Comparison of ENCODE assay signal across 1 mouse cellular context in genomic region chr9:107982681-107983346, GRCm38 (mm10).
TF ChIP-seq lines count a peak whose summit lies in the region.

Gm20661 (plus strand) TSS chr9:107983058.

TF ChIP-seq in MEL, 35 proteins besides CTCF, POLR2A, EP300 and RAD21 (continued from another document):
- no peak for TF ChIP-seq USF2 (IDR thresholded peaks at IDR 0.05; ENCODE audit: borderline replicate concordance in 1 of 2, insufficient read depth in 1 of 2, low read depth in 1 of 2, low read length in 2 of 2)
- TF ChIP-seq POLR2AphosphoS2 (IDR thresholded peaks at IDR 0.05; ENCODE audit: low read length), result peak; percentile 37; the same call in 1 of the 2 replicates
- TF ChIP-seq GABPA (IDR thresholded peaks at IDR 0.05; ENCODE audit: low read depth, low read length), result no peak
- TF ChIP-seq TCF12 (IDR thresholded peaks at IDR 0.05; ENCODE audit: low read depth, low read length), result peak; percentile 100
- peak; percentile 91 for TF ChIP-seq ZMIZ1 (IDR thresholded peaks at IDR 0.05; ENCODE audit: low read depth, low read length)
- TF ChIP-seq HCFC1 (IDR thresholded peaks at IDR 0.05; ENCODE audit: low read depth, low read length), result peak; percentile 70
- TF ChIP-seq CHD2 (IDR thresholded peaks at IDR 0.05; ENCODE audit: low read length), result peak; percentile 46
- TF ChIP-seq ZC3H11A (IDR thresholded peaks at IDR 0.05; ENCODE audit: low read depth, low read length), result no peak
- no peak for TF ChIP-seq CHD1 (IDR thresholded peaks at IDR 0.05; ENCODE audit: low read depth, low read length)
TF ChIP-seq in MEL: peak in this region for 25.
